Mouse (Mus musculus) gastrocnemius, adult 8-10 months (tissue): ENCODE data around the gene Cars. TPM values are rescaled to one million over a fixed set of nuclear protein-coding genes. Genes with fewer than 3 reads are reported as not detected.
A peak's percentile ranks its signal among the peaks of the same experiment; 100 is the strongest.
"Not testable (repeated sequence)": the region's sequence is repeated elsewhere in the genome, so short reads cannot be mapped to it uniquely, and the experiment has no call there.

Experiments used
- DNase-seq, 2 experiments: peaks; one replicate each; pipeline ENCODE4 v3.0.0; 2022; ENCODE audit warnings: low spot score in 2 of 2
- total RNA-seq, 4 experiments: library from RNA; stranded (reverse); gene quantifications; 2 replicates each; pipeline ENCODE4 v1.2.4; 2022

Gene Cars
- 10 to 100 TPM; 31.9 to 41.9 (median 38.4) TPM for total RNA-seq

DNA sequence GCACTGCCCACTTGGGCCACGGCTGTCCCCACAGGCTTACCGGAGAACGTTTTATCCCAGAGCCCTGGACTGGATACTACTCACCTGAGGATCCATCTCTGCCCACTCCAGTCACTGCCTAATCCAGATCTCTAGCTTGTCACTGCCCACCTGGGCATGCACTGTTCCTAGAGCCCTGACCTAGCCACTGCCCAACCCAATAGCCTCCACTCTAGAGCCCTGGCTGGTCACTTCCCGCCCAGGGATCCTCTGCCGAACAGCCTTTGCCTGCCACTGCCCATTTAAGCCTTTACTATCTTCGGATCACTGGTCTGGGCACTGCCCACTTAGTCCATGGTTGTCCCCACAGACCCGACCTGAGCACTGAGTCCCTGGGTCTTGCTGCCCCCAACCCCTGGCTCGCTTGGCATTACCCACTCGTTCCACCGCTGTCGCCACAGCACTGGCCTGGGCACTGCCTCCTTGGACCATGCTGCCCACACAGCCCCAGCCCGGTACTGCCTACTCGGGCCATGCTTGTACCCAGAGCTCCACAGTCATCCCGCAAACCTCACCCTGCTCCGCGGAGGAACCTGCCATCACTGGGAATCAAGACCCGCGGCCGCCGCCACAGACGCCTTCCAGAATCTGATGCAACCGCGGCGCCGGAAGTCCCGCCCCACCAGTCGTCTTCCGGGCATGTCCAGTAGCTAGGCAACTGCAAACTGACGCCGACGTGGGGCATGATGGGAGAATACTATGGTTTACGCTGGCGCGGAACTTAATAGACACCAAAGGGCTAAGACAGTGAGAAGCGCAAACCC, at the start of gene Cars:
Gene Cars, minus strand, starts transcription at position 663 of the 803 bp plus-strand sequence.
- peak; percentile 91 to 92 for DNase-seq

DNA sequence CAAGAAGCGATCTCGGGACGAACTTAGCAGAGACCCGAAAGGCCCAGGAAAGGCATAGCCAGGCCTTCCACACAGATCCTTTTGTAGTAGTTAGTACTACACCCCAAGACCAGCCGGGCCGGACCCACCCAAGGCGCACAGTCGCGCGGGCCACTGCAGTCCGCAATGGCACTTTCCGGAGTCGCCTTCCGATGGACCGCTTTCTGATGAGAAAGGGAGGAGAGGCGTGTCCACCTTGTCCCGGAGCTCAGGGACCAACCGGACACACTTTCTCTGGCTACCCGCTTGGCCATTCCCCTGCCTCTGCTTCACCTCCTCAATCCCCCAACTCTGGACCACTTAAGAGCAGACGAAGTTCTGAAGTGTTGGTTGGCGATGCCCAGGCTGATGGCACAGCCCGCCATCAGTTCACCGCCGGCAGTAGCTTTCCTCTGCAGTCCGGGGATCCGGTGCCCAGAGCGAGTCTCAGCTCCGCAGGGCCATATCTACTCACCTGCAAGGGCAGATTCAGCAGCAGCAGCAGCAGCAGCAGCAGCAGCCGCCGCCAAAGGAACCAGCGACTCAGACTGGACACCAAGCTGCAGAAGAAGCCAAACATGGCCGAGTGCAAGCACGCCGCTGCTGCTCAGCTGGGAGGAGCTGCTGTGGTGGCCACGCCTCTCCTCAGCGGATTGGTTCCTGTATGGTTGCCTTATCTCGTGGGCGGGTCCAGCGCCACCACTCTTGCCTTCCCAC, 49.3 kb upstream of the Cars start, which contains the start of gene Tnfrsf22:
Gene Tnfrsf22, minus strand, starts transcription at position 628 of the 735 bp plus-strand sequence.
- DNase-seq: peak; percentile 54 to 70

DNA sequence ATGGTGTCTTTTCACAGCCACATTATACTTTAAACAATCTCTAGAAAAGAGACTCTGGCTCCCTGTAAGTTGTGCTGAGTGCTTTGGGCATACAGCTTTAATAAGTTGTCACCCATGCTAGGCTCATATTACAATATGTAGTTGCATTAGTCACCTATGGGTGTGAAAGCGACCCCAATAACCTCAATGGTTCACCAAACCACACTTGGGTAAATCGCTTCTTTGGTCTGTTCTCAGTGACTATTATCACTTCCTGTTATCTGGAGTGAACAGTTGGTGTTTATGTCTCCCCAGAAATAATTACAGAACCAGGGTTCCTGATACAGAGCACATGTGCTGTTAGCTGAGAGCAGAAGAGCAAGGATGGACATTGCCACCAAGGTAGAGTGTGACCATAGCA, 44.1 kb upstream of the Cars start:
- not testable (repeated sequence) for DNase-seq

DNA sequence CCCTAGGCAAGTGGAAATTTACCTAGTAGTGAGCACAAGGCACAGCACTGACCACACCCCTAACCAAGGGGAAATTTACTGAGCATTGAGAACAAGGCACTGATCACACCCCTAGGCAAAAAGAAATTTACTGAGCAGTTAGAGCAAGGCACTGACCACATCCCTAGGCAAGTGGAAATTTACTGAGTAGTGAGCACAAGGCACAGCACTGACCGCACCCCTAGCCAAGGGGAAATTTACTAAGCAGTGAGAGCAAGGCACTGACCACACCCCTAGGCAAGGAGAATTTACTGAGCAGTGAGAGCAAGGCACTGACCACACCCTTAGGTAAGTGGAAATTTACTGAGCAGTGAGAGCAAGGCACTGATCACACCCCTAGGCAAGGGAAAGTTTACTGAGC, 36.8 kb upstream of the Cars start:
- no peak for DNase-seq

- DNase-seq: no peak
Observed at GRCm38 (mm10) chr7:143631503-143631902, 31.6 kb upstream of the Cars start.

DNA sequence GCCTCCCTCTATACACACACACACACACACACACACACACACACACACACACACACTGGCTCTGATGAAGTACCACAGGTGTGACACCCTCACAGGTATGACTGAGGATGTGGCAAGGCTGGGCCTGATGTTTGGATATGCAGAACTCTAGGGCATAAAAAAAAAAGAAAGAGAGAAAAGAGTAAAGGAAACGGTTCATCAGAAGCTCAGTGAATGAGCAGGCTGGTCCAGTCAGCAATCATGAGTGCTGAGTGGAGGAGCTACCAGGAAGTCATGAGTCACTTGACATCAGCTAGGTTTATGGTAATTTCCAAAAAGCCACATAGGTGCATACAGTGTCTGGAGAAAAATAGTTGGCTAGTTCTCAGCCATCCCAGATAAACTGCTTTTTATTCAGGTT, 29.6 kb upstream of the Cars start:
- DNase-seq: no peak

DNA sequence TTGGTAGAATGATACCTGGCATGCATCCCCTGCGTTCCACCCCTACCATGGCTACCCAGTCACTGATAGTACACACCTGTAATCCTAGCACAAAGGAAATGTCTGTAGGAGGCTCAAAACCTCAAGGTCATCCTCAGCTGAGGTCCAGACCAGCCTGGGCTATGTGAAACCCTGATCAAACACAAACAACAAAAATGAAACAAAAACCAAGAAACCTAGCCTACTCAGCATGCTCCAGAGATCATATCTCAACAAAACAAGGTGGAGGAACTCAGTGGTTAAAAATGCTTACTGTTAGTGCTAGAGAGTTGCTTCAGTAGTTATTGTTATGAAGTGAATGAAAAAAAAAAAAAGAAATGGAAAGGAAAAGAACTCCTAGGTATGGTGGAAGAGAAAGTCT, 28.6 kb upstream of the Cars start, which contains the start of gene Tnfrsf26:
Gene Tnfrsf26, minus strand, starts transcription at position 183 of the 400 bp plus-strand sequence.
- no peak for DNase-seq

DNA sequence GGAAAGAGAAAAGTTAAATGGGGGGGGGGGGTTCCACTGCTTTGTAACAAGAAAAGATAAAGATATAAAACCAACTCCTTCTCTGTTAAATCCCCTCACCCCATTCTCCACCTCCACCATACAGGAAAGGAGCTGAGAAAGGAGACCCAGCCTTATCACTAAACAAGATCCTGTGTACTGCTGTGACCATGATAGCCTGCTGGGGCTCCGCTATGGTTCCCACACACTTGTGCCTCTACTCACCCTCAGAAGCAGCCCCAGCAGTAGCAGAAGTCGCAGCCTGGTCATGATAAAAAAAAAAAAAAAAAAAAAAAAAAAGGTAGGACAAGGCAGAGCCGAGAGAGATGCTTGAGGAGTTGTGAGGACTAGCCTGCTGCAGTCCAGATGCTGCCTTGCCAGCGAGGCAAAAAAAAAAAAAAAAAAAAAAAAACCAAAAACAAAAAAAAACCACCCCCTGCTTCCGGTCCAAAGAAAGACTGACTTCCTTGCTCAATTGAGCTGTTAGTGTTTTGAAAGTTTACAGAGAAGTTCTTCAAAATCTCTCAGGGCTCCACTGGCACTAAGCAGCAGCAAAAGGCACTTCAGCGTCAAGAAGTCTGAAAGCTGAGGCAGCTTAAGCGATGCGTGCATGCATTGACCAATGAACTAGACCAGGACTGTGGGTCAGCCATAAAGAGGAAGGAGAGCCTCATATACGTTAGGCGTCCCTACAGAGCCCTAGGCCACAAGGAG, 27.8 kb upstream of the Cars start:
- DNase-seq: no peak

DNA sequence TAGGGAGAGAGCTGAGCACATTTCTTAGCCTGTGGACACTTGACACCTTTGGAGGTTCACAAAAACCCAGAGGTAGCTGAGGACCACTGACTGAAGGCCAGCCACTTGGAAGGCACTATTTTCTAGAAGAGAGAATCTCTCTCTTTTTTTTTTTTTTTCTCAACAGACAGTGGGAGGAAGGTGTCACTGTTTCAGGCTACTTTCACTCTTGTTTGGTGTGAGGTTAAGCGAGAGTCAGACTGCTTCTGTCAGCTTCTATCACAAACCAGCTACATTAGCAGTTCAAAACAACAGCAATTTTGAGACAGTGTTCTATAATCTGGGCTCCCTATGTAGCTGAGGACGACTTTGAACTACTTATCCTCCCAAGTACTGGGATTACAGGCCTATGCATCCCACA, 26.3 kb upstream of the Cars start:
- no peak for DNase-seq

DNA sequence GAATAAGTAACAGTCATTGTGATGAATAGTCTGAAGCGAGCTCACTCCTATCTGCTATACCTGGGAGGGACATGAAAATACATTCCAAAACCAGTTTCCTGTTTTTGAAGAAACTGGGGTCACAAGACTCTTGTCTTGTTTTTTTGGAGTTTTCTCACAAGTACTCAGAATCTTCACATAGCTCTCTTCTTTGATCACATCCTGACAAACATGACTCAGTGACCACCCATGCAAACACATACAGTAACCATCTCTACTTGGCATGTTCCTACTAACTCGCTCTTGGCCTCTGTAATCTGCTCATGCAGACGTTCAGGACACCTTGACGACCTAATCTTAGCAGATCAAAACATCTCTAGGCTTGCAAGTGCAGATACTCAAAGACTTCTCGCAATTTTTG, 25.3 kb upstream of the Cars start:
- DNase-seq: no peak

- no peak for DNase-seq
Observed at GRCm38 (mm10) chr7:143624561-143624960, 24.7 kb upstream of the Cars start.

DNA sequence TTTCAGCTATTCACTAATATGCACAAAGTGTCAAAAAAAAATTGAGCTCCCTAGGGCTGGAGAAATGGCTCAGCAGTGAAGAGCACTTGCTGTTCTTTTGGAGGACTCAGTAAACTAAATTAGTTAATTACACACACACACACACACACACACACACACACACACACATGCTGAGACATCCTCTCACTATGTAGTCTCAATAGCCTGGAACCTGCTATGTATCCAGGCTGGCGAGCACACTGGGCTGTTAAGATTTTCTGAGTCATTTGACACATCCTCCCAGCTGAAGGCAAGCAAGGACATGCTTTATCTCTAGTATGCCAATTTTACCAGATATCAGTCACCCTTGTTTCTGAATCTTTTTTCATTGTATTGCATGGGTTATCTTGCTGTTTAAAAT, 21.1 kb upstream of the Cars start:
- DNase-seq: no peak

DNA sequence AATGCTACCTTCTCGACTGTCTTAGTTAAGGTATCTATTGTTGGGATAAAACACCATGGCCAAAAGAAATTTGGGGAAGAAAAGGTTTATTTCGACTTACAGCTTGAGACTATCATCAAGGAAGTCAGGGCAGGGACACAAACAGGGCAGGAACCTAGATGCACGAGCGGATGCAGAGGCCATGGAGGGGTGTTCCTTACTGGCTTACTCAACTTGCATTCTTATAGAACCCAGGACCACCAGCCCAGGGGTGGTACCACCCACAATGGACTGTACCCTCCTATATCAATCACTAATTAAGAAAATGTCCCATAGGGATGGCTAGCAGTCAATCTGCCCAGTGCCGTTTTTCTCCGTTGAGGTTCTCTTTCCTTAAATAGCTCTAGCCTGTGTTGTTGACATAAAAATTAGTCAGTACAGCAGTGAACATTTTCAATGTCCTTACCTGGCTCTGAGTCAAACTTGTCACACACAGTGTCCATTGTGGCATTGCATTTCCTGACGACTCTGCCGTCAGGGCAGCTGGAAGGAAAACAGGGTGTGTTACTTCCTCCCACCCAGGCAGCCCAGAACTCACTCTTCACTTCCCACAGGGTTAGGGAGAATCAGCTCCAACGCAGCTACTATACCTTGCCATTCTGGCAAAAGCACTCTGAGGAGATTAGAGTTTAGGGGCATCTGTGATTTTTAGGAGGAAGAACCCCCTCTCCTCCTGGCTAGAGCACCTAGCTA, 14.7 kb upstream of the Cars start:
- DNase-seq: no peak

DNA sequence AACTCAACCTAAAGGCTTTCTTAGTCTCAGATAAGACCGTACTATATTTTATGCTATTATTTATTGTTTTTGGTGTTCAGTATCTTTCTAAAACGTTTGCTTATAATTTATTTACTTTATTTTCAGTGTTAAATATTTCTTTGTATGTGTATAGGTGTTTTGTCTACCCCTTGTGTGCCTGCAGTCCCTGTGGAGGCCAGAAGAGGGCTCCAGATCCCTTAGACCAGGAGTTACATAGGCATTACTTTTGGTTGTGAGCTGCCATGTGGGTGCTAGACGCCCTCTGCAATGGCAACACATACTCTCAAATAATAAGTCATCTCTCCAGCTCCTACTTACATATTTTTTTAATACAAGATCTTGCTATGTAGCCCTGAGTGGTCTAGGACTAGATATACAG, 12.3 kb upstream of the Cars start:
- DNase-seq: no peak

GRCm38 (mm10) chr7:143605321-143605720, 5.4 kb upstream of the Cars start:
- no peak for DNase-seq

DNA sequence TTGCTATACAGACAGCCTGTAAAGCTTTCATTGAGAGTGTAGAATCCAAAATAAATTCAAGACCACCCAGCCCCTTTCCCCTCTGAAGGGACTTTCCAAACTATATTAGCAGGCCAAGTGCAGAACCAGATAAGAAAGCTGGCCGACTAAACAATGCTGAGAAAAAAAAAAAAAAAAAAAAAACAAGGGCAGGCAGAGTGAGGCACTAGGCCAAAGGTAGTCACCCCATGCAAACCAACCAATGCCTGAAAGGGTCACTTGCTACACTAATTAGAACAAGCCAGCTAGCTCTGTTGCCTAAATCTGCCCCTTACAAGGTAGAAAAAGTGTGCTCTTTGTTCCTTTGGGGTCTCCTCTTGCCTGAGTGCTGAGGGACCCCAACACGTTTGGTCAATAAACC, 5.0 kb upstream of the Cars start:
- DNase-seq: no peak

DNA sequence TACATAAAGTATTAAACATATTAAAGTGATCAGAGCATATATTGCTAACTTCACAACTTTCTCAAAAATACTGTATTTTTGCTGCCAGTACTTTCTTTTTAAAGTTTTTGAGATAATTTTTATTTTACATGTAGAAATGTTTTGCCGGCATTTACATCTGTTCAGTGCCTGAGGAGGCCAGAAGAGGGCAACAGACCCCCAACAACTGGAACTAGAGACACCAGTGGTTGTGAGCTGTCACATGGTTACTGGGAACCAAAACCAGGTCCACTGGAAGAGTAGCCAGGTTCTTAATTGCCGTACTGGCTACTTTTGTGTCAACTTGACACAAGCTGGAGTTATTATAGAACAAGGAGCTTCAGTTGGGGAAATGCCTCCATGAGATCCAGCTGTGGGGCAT, 1.8 kb upstream of the Cars start:
- no peak for DNase-seq

DNA sequence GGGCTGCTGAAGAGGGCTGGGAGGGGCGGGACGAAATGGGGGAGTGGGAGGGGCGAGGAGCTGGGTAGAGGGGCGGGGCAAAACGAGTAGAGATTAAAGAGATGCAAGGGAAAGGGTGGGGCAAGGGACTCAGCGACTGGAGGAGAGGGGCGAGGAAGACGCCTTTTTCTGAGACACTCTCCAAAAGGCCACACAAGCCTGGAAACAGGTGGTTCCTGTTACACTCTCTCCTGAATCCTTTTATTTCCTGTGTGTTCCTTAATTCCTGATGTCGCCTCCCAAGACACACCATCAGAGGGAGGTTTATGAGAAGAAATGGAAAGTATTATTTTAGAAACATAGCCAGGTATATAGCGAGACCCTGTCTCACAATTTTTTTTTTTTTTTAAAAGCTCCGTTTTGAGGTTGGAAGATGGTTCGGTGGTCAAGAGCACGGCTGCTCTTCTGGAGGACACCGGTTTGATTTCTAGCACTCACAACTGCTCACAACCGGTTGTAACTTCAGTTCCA, 396 bp upstream of the Cars start:
- no peak for DNase-seq

DNA sequence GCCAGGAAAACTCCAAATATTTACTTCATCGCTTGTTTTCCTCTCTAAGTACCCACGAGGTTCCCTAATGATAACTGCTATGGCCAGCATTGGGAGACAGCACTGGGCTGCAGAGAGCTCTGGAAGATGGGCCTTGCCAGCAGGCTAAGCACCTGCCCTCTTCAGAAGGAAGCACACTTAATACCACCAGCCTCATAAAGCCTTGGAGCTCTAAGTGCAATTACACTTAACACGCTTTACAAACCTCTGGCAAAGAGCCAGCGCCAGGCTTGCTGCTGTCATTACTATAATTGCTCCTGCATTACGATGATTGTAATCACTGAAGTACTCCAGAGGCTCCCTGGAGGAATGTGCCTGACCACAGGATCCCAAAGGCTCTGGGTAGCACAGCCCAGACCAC, 5.0 kb downstream of the Cars start:
- DNase-seq: no peak

GRCm38 (mm10) chr7:143592255-143592654, 7.6 kb downstream of the Cars start:
- DNase-seq: no peak

- DNase-seq: peak; percentile 53 to 78
Observed at GRCm38 (mm10) chr7:143588006-143588405, 11.9 kb downstream of the Cars start.
